Mouse (Mus musculus) intestine, postnatal 0 days (tissue): Measurements from ENCODE around the gene Myo1g. TPM values are rescaled to one million over a fixed set of nuclear protein-coding genes. Genes with fewer than 3 reads are reported as not detected.

Source experiments
- ATAC-seq: fragments of 200-750 bp; cut with Nextera tagmentation; 2 replicates; pipeline ENCODE4 v1.8.0; 2017; ENCODE audit warnings: mild to moderate bottlenecking, moderate TSS enrichment, moderate library complexity
- H3K27ac ChIP-seq: fragments of 300-500 bp; sonication (generic); 2 replicates; pipeline ENCODE4 v1.5.1; 2014; ENCODE audit warnings: mild to moderate bottlenecking, low read depth, low read length, moderate library complexity
- H3K27me3 ChIP-seq: fragments of 300-500 bp; sonication (generic); replicated peaks from 2 replicates; pipeline ENCODE4 v1.6.1; 2014; ENCODE audit warnings: low read length, mixed read lengths; ENCODE audit not compliant: control insufficient read depth, insufficient read depth
- H3K36me3 ChIP-seq: fragments of 300-500 bp; sonication (generic); 2 replicates; pipeline ENCODE4 v1.6.1; 2014; ENCODE audit warnings: mild to moderate bottlenecking, moderate library complexity; ENCODE audit not compliant: control insufficient read depth, insufficient read depth
- H3K4me1 ChIP-seq: fragments of 300-500 bp; sonication (generic); replicated peaks from 2 replicates; pipeline ENCODE4 v1.6.1; 2014; ENCODE audit warnings: antibody characterized with exemption, low read length, mixed read lengths; ENCODE audit not compliant: control insufficient read depth, insufficient read depth
- H3K4me2 ChIP-seq: fragments of 300-500 bp; sonication (generic); replicated peaks from 2 replicates; pipeline ENCODE4 v1.6.1; 2014; ENCODE audit warnings: low read depth, mild to moderate bottlenecking, moderate library complexity
- H3K4me3 ChIP-seq: fragments of 300-500 bp; sonication (generic); 2 replicates; pipeline ENCODE4 v1.5.1; 2014; ENCODE audit warnings: low read depth, low read length
- H3K9ac ChIP-seq: fragments of 300-500 bp; sonication (generic); 2 replicates; pipeline ENCODE4 v1.6.1; 2014; ENCODE audit warnings: mild to moderate bottlenecking, low read depth, low read length
- H3K9me3 ChIP-seq: fragments of 300-500 bp; sonication (generic); 2 replicates; pipeline ENCODE4 v1.6.1; 2016; ENCODE audit warnings: mixed run types; ENCODE audit not compliant: control insufficient read depth
- CTCF ChIP-seq: sonication (generic); IDR thresholded peaks from 2 replicates; pipeline ENCODE4 v1.5.1; 2016; ENCODE audit warnings: low read depth, mild to moderate bottlenecking, control low read depth, antibody characterized with exemption, moderate library complexity
- WGBS: fragments of 180-500 bp; shearing (Covaris S2); extraction: QIAGEN DNeasy Blood & Tissue Kit; methylation state at CpG from one replicate; pipeline ENCODE4 v1.1.7; 2014; 5-methylcytosine and 5-hydroxymethylcytosine counted together
- polyA plus RNA-seq: library from polyadenylated mRNA; unstranded; fragments of >200 nt; fragmentation: Nextera tagmentation; extraction: Ambion mirVana; gene quantifications from 2 replicates; pipeline ENCODE4 v1.2.1, GENCODE M21; 2015

Gene Myo1g
- polyA plus RNA-seq, result 0.87 and 0.95 TPM in 2 replicates

GRCm38 (mm10) chr11:6520507-6521173 is at the start of gene Myo1g:
TSS of gene Myo1g (minus strand) at chr11:6520965.
- Histone ChIP-seq H3K4me3 (no peak within 1 kb of the TSS), H3K9ac (no peak within 1 kb of the TSS), H3K27ac (no peak within 1 kb of the TSS), H3K4me2 (0 out of 2 replicates have a peak within 1 kb of the TSS, but pooled peaks have one; percentile 24), H3K27me3 (no peaks in the 10 kb centered on the region), H3K4me1 (no peaks in the 10 kb centered on the region), H3K9me3 (no peaks in the 10 kb centered on the region), H3K36me3 (peaks cover 17% of the 10 kb centered on the region)
- 79% methylated on average over 7 of the region's 7 CpGs for WGBS
- no peak for TF ChIP-seq CTCF
- no peak for ATAC-seq

GRCm38 (mm10) chr11:6569410-6569777 is 48.6 kb upstream of the Myo1g start:
- H3K4me1 ChIP-seq, result no peaks in the 10 kb centered on the region
- H3K9ac ChIP-seq, result no peak overlapping the region
- no peak overlapping the region for H3K27ac ChIP-seq
- H3K9me3 ChIP-seq, result no peaks in the 10 kb centered on the region
- WGBS, result 55% methylated on average over 3 of the region's 3 CpGs
- H3K36me3 ChIP-seq, result peaks cover 23% of the 10 kb centered on the region; the same call in 1 of the 2 replicates
- no peak overlapping the region for H3K4me3 ChIP-seq
- no peak for ATAC-seq
- no peaks in the 10 kb centered on the region for H3K27me3 ChIP-seq
- TF ChIP-seq CTCF, result no peak
- H3K4me2 ChIP-seq, result no peak overlapping the region

GRCm38 (mm10) chr11:6568584-6569409 is 48.0 kb upstream of the Myo1g start:
- 54% methylated on average over 11 of the region's 11 CpGs for WGBS
- Histone ChIP-seq H3K27ac (0 out of 2 replicates have a peak overlapping the region, but pooled peaks have one; percentile 8), H3K4me3 (no peak overlapping the region), H3K4me2 (no peak overlapping the region), H3K4me1 (no peaks in the 10 kb centered on the region), H3K9me3 (no peaks in the 10 kb centered on the region), H3K9ac (0 out of 2 replicates have a peak overlapping the region, but pooled peaks have one; percentile 1), H3K27me3 (no peaks in the 10 kb centered on the region), H3K36me3 (peaks cover 23% of the 10 kb centered on the region; the same call in 1 of the 2 replicates)
- ATAC-seq, result 0 out of 2 replicates have a peak, but pooled peaks have one; percentile 28
- peak; percentile 57 for TF ChIP-seq CTCF

DNA sequence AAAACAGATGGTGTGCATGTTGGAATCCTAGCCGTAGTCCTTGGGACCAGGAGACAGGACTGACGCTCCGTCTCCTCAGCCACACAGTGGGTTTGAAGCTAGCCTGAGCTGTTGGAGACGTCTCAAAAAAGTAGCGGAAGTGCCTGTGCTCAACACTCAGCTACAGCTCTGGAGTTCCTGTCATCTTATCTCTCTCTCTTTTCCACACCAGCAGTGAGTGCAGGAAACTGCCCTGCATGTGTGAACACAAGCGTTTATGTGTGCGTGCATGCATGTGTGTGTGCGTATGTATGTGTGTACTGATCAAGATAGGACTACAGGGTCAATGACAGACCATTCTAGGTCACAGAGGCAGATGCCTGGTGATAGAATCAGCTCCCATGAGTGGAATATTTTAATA is 47.2 kb upstream of the Myo1g start:
- no peak overlapping the region for H3K9ac ChIP-seq
- no peak overlapping the region for H3K27ac ChIP-seq
- H3K4me2 ChIP-seq, result no peak overlapping the region
- H3K4me3 ChIP-seq, result no peak overlapping the region
- no peaks in the 10 kb centered on the region for H3K9me3 ChIP-seq
- TF ChIP-seq CTCF, result no peak
- no peak for ATAC-seq
- H3K27me3 ChIP-seq, result no peaks in the 10 kb centered on the region
- 85% methylated on average over 8 of the region's 8 CpGs for WGBS
- H3K36me3 ChIP-seq, result peaks cover 22% of the 10 kb centered on the region; the same call in 1 of the 2 replicates
- no peaks in the 10 kb centered on the region for H3K4me1 ChIP-seq

DNA sequence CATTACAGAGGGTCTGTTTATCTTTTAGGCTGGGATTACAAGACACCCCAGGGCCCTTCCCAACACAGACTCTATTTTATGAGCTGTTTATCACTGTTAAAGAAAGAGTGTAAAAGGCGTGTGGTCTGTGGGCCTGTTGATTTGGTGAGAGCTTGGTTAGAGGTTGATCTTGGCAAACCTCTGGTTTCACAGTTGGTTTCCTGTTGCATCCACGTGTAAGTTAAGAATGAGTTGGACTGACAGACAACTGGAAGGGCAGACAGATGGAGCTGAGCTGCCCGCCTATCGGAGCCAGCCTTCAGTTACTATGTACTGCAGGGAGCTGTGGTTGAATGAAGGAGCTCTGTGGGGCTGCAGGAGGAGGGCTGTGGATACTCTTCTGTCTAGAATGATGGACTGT is 45.7 kb upstream of the Myo1g start:
- no peak for ATAC-seq
- no peak for TF ChIP-seq CTCF
- Histone ChIP-seq H3K4me1 (no peaks in the 10 kb centered on the region), H3K27ac (no peak overlapping the region), H3K9me3 (no peaks in the 10 kb centered on the region), H3K27me3 (no peaks in the 10 kb centered on the region), H3K4me3 (no peak overlapping the region), H3K4me2 (no peak overlapping the region), H3K9ac (no peak overlapping the region), H3K36me3 (peaks cover 12% of the 10 kb centered on the region; the same call in 1 of the 2 replicates)
- 73% methylated on average over 4 of the region's 4 CpGs for WGBS

- Histone ChIP-seq H3K4me3 (no peak overlapping the region), H3K27ac (no peak overlapping the region), H3K4me1 (0 out of 2 replicates have a peak, but pooled peaks cover 4% of the 10 kb centered on the region), H3K27me3 (no peaks in the 10 kb centered on the region), H3K9me3 (no peaks in the 10 kb centered on the region), H3K9ac (no peak overlapping the region), H3K36me3 (no peaks in the 10 kb centered on the region; the same call in 1 of the 2 replicates), H3K4me2 (no peak overlapping the region)
- TF ChIP-seq CTCF, result no peak
- no peak for ATAC-seq
- 70% methylated on average over 4 of the region's 4 CpGs for whole genome bisulfite sequencing
These were observed 42.4 kb upstream of the Myo1g start for GRCm38 (mm10) chr11:6563201-6563600.
